Mouse (Mus musculus) MEL (cell line): ENCODE measurements at regions not wholly inside any gene's neighbourhood (a gene's known extent, or its start where the extent isn't known, plus 50 kb on each side); places are given as distances from the start of the nearest gene placed in this dataset.

Source experiments
- CTCF ChIP-seq, 3 experiments: IDR thresholded peaks in 2 of 3; conservative IDR thresholded peaks in 1 of 3; 2 replicates each; pipeline ENCODE4 v1.5.1; 2011 to 2012; ENCODE audit warnings: low read length in 3 of 3, low read depth in 2 of 3, mild to moderate bottlenecking in 2 of 3, improper control_type of control experiment in 1 of 3, inconsistent platforms in 1 of 3, mixed read lengths in 1 of 3, moderate library complexity in 1 of 3; ENCODE audit not compliant: control insufficient read depth in 1 of 3, insufficient read depth in 1 of 3, poor library complexity in 1 of 3, severe bottlenecking in 1 of 3
- ELF1 ChIP-seq: IDR thresholded peaks from 2 replicates; pipeline ENCODE4 v1.6.1; 2014; ENCODE audit warnings: low read depth, mild to moderate bottlenecking, inconsistent platforms, low read length, improper control_type of control experiment, moderate library complexity
- EP300 ChIP-seq, 2 experiments: IDR thresholded peaks; 2 replicates each; pipeline ENCODE4 v1.6.1; 2011; ENCODE audit warnings: improper control_type of control experiment in 2 of 2, low read length in 2 of 2, low read depth in 1 of 2, mild to moderate bottlenecking in 1 of 2
- JUND ChIP-seq: IDR thresholded peaks from 2 replicates; pipeline ENCODE4 v1.6.1; 2011; ENCODE audit warnings: low read depth, mild to moderate bottlenecking, improper control_type of control experiment, low read length
- SMC3 ChIP-seq: IDR thresholded peaks from 2 replicates; pipeline ENCODE4 v1.6.1; 2011; ENCODE audit warnings: low read depth, low read length, improper control_type of control experiment

DNA sequence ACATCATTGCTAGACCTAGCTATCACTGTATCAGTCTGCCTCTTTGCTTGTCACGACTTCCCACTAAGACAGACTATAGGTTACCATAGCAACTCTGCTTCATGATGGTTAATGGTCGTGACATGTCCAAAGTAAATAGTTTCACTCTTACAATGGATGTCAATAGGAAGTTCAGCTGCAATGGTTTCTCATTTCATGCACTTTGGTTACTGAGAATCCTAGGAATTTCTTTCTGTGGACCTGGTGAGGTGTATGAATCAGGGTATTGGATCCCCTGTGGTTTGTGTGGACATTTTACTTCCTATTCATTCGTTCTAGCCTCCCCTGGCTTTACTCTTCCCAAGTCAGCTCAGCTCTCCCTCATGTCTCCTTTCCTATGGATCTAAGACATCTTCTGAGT is 385.5 kb upstream of the Dcn start:
- TF ChIP-seq JUND (no peak), CTCF (IDR thresholded peaks at IDR 0.05 in 2 of 3, conservative IDR thresholded peaks at IDR 0.05 in 1 of 3; ENCODE audit: control insufficient read depth in 1 of 3, insufficient read depth in 1 of 3, low read depth in 2 of 3, low read length in 3 of 3, poor library complexity in 1 of 3, severe bottlenecking in 1 of 3) (no peak), SMC3 (no peak), ELF1 (no peak), EP300 (IDR thresholded peaks at IDR 0.05; ENCODE audit: low read depth in 1 of 2, low read length in 2 of 2) (no peak)
